Mouse (Mus musculus): Measurements from ENCODE around the gene Klk15.
"Not testable (repeated sequence)": the region's sequence is repeated elsewhere in the genome, so short reads cannot be mapped to it uniquely, and the experiment has no call there.

The Klk15 gene

DNA sequence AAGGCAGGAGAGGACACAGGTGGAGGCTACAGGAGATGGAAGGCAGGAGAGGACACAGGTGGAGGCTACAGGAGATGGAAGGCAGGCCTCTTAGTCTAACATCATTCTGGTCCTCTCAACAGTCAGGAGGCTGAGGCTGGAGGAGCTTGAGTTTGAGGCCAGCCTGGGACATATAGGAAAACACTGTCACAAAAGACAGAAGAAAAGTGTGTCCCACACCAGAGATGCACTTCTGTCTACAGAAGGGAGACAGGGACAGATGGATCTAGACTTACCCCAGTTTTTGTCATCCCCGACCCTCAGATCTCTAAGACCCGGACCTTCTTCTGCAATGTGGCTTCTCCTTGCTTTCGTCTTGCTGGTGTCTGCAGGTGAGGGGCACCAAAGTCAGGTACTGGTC, at the start of gene Klk15:
Klk15 (plus strand) TSS at position 301 of the 400 bp plus-strand sequence.
- no peak for DNase-seq (ENCODE audit: low read depth)

DNA sequence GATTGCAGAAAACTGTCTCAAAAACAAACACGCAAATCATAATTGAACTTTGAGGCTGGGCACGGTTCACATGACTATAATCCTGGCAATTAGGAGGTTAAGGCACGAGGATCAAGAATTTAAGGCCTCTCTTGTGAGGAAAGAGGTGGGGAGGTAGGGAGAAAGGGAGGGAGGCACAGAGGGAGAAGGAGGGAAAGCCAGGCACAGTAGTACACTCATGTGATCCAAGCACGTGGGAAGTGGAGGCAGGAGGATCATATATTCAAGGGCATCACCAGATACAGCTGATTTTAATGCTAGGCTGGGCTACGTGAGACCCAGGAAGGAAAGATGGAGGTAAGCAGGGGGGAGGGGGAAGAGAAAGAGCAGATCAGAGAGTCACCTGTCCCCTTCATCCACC, 42.2 kb upstream of the Klk15 start:
- no peak for DNase-seq (ENCODE audit: low read depth)

DNA sequence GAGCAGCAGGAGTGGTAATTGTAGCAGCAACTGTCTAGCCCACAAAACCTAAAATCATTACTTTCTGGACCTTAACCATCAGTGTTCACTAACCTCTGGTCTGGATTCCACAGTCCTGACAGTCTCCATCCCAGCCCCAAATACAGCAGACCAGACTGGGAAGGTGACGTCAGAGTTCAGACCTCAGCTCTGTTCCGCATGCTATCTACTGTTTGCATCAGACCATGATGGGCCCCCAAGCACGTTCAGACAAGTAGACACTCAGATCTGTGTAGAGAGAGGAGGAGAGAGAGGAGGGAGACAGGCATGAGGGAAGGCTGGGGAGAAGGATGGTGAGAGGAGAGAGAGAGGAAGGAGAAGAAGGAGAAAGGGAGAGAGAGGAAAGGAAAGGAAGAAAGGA, 41.8 kb upstream of the Klk15 start:
- no peak for DNase-seq (ENCODE audit: low read depth)

DNA sequence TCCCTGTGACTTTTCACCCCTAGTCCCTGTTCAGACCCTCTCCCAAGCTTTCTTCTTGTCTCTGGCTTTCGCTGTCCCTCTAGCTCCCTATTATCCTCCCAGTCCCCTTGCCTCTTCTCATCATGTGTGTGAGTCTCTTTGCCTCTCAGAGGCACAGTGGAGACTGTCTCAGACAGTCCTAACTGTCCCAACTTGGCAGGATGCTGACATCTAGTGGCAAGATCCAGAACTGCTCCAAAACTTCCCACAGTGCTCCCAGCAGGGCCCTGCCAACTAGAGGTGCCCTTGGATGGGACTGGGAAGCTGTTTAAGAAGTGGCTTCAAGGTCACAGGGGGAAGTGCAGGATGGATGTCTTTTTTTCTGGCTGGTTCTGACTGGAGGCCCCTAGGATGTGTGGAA, 38.7 kb upstream of the Klk15 start:
- DNase-seq (ENCODE audit: low read depth): peak; percentile 56

DNA sequence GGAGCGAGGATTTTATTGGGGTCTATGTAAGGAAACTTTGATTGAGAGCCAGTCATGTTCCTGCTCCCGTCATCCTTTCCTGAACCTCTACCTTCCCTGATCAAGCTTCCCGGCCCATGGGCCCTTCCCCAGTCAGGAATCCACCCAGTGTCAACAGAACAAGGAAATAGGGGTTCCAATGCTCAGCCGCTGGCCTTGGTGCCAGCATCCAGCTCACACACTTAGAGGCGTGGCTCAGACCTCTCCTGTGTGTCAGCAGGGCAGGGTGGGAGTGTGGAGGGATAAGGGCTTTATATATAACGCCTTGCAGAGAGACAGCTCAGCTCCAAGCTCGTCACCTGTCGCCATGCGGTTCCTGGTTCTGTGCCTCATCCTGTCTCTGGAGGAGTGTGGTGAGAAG, 18.7 kb upstream of the Klk15 start:
- no peak for DNase-seq (ENCODE audit: low read depth)

DNA sequence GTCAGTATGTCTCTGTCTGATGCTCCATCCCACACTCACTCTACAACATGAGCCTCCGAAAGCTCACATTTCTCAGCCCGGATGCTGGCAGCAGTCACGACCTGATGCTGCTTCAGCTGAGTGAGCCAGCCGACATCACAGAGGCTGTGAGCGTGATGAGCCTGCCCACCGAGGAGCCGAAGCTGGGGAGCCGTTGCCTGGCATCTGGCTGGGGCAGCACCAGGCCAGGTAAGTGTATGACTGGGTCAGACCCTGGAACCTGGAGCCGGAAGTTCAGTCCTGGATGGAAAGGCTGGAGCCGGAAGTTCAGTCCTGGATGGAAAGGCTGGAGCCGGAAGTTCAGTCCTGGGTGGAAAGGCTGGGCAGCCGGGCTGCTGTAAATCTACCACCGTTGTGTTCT, 15.1 kb upstream of the Klk15 start:
- no peak for DNase-seq (ENCODE audit: low read depth)

DNA sequence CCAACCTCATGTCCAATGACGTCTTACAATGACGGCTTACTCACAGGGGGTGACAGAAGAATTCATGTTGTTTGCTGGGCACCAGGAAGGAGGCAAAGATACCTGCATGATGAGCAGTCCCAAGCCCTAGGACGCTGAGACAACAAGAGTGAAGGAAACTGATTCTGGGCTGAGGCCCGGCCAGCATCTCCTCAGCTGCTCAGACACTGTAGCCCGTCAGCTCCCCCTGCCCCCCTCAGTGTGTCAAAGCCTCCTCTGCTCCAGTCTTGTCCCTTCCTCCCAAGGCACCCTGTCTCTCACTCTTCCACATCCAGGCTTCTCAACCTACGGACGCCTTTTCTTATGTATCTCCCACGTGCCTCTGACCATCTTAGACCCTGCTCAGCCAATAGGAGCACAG, 14.7 kb upstream of the Klk15 start:
- DNase-seq (ENCODE audit: low read depth): no peak

DNA sequence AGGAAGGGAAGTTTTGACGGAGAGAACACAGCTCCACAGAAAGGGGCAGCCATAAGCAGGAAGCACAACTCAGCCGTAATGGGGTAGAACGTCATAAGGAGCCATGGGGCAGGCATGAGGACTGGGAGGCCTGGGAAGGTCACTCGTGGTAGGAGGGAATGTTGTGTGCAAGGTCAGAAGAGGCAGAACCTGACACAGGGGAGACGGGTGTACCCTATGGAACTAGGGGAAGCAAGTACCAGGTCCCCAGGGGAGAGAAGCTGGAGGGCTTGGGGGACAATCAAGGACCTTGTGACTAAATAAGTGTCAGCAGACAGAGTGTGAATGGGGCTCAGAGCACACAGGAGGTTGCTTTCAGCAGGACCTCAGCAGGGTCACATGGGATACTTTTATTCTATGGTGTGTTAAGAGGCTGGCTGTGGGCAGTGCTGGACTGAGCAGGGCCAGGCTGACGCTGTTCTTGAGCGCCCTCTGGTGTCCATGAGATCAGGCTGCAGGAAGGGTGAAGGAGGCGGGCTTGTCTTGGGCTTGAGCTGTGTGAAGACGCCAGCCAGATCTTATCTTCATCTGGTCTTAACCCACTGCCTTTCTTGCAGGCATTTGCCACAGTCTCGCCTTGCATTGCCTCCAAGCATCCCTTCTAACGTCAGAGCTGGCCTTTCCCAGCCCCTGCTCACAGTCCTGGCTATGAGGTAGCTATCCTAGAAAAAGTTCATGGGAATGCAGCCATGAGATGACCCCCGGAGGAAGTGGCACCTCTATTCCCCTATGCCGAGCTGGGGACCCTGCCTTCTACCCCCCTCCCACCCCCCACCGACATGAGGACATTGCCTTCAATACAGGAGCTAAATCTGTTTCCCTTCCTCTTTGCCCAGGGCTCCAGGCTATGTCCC, 13.7 kb upstream of the Klk15 start:
- DNase-seq (ENCODE audit: low read depth): peak; percentile 46

DNA sequence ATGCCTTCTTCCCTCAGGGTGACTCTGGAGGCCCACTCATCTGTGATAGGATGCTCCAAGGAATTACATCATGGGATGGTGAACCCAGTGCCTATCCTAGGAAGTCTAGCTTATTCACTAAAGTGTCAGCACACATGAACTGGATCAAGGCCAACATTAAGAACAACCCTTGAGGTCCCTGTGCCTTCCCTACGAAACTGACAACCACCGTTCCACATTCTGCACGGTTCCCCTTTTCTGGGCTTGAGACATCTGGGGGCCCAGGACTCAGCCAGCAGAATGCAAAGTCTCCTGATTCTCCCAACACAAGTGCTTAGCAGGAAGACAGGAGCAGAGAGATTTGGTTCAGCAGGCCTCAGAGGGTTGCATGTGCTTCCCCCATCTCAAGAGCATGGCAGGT, 13.0 kb upstream of the Klk15 start:
- no peak for DNase-seq (ENCODE audit: low read depth)

DNA sequence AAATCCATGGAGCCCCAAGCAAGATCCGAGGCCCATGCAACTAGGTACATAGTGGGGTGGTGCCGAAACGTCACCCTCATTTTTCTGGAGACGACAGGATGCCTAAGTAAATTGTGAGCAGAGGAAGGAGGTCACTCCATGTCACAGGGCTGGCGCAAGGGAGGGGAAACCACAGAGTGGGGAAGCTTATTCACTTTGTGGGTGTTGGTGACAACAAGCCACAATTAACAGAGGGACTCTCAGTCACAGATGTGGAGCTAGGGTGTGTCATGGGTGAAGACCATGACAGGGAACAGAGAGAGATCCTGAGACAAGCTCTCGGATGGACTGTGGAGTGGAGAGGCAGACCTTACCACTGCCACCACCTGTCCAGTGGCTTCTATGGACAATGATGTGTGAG, 12.5 kb upstream of the Klk15 start:
- DNase-seq (ENCODE audit: low read depth): no peak

DNA sequence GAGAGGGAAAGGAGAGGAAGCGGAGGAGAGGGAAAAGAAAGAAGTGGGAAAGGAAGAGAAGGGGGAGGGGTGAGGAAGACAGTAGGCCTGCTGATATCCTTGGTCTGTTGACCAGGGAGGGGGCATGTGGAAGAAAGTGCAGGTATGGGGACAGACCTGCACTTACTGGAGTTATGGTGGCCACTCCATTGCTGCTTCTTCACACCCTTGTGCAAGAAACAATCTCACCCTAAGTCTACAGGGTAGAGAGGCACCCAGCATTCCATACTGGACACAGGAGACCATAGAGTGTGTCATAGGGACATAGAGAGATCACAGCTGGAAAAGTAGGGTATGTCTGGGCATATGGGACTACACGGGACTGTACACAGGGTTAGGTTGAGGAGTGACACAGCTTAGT, 11.6 kb upstream of the Klk15 start:
- DNase-seq (ENCODE audit: low read depth): no peak

DNA sequence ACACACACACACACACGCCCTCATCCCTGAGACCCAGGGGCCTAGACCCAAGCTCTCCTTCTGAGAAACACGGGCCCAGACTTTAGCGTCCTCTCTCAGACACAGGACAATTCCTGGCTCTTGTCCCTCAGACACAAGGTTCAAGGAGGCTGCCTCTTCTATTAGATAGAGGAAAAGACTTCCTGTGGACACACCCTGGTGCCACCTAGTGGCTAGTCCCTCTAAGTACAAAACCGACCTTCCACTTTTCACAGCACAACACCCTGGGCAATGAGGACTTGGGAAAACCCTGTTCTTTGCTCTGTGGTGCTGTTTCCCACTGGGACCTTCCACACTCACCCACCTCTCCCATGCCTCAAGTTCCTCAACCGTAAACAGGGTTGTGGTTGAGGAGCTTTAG, 7.6 kb upstream of the Klk15 start:
- DNase-seq (ENCODE audit: low read depth): no peak

DNA sequence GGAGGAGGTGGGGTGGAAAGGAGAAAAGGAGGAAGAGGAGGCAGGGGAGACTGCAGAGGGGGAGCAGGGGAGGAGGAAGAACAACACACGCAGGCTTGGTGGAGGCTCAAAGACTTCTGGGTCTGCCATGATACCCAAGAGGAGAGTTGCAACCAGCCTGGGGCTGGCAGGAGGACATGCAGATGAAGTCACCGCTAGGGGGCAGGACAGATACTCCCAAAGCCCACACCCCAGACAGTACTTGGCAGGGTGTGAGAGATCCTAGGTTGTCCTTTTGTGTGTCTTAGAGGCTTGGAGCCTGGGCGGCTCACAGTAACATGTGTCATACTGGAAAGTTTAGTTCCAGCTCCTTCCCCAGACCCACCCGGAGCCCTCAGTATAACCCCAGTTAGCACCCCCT, 5.0 kb upstream of the Klk15 start:
- DNase-seq (ENCODE audit: low read depth): no peak

DNA sequence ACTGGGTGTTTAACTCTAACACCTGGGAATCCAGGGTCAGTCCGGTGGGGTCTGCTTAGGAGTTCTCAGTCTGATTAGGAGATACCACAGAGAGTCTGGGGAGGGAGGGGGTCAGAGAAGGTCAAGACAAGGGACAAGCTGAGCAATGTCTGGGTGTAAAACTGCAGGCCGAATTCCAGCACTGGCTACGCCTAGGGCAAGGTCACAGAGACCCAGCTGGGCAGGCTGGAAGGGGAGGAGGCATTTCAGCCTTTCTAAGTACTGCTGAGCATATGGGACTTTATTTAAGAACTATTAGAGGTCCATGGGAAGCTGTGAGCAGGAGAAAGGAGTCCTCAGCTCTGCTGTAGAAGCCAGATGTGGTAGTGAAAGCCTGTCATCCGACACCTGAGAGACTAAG, 1.2 kb upstream of the Klk15 start:
- no peak for DNase-seq (ENCODE audit: low read depth)

DNA sequence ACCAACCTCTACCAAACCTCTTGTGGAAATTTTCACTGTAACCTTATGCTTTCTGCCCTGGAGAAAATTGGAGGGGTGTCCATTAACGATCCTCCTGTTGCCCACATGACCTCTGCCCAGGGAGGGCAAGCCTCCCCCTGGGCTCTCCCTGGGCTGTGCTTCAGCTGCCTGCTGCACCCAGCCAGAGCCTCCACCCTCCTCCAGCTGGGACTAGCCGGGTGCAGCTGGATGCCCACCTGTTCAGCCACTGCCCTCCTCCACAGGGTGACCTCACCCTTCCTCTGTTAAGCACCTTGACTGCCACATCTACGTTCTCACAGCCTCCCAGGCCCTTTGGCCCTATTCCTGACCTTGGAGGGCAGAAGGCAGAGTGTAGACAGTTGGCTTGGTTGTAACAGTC, 1.2 kb downstream of the Klk15 start:
- no peak for DNase-seq (ENCODE audit: low read depth)

DNA sequence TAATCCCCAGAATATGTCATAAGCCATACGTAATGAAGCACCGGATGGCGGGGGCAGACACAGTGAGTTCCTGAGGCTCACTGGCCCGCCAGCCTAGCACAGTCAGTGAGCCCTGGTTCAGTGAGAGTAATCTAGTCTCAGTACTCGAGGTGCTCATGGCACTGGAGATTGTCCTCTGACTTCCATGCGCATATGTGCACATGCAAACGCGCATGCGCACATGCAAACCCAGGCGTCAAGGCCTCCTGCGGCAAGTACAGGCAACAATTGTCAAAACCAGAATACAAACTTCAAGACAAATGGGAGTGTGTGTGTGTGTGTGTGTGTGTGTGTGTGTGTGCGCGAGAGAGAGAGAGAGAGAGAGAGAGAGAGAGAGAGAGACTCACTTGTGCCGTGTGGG, 3.0 kb downstream of the Klk15 start:
- no peak for DNase-seq (ENCODE audit: low read depth)

DNA sequence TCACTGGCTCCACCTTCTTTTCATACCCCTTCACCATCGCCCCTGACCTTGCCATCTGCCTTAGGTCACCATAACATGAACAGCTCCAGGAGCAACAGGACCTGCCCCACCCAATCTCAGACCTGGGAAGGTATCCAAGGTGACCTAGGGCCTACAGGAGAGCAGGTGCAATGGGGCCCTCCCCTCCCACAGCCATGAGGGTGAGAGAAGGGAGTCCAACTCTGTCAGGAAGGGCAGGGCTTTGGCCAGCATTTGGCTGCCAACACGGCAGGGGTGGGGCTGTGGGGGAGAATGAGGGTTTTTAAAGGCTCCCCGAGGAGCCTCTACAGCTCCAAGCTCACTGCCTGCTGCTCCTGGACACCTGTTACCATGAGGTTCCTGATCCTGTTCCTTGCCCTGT, 8.8 kb downstream of the Klk15 start:
- DNase-seq (ENCODE audit: low read depth): not testable (repeated sequence)

DNA sequence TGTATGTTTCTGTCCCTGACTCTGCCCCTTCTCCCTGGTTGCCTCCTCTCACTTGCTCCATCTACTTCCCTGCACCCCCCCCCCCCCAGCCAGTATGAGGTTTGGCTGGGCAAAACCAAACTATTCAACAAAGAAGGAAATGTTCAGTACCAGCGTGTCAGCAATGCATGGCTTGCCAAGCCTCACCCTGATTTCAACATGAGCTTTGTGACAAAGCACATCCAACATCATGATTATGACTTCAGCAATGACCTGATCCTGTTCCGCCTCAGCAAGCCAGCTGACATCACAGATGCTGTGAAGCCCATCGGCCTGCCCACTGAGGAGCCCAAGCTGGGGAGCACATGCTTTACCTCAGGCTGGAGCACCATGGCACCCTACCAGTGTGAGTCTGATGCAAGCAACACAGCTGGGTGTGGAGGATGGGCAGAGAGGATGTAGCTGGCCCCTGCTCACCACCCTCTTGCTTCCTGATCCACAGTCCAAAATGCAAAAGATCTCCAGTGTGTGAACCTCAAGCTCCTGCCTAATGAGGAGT, 11.3 kb downstream of the Klk15 start:
- DNase-seq (ENCODE audit: low read depth): no peak

DNA sequence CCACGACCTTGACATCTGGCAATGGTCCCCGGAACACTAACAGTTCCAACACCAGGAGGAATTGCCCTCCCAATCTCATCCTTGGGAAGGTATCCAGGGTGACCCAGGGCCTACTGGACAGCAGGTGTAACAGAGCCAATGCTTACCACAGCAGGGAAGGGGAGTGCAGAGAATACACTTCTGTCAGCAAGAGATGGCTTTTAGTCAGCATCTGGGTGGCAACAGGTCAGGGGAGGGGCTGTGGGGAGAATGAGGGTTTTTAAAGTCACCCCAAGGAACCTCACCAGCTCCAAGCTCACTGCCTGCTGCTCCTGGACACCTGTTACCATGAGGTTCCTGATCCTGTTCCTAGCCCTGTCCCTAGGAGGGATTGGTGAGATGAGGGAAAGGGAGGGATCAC, 16.8 kb downstream of the Klk15 start, which contains the start of gene Klk1b8:
Klk1b8 (plus strand) TSS at position 301 of the 400 bp plus-strand sequence.
- DNase-seq (ENCODE audit: low read depth): no peak

DNA sequence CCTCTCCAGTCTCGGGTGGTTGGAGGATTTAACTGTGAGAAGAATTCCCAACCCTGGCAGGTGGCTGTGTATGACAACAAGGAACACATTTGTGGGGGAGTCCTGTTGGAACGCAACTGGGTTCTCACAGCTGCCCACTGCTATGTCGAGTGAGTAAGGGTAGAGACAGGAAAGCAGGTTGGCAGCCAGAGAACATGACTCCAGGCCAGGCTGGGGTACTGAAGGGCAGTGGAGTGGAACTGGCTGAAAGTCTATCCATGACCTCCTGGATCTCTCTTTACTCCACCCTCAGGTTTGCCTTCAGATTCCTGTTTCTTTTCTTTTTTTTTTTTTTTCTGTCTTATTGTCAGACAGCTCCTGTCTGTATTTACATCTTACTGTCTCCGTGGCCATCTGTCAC, 19.2 kb downstream of the Klk15 start:
- no peak for DNase-seq (ENCODE audit: low read depth)

DNA sequence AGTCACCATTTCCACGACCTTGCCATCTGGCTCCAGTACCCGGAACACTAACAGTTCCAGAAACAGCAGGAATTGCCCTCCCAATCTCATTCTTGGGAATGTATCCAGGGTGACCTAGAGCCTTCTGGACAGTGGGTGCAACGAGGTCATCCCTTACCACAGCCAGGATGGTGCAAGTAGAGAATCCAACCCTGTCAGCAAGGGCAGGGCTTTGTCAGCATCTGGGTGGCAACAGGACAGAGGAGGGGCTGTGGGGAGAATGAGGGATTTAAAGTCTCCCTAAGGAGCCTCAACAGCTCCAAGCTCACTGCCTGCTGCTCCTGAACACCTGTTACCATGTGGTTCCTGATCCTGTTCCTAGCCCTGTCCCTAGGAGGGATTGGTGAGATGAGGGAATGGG, 32.9 kb downstream of the Klk15 start, which contains the start of gene Klk1b1:
Klk1b1 (plus strand) TSS at position 301 of the 400 bp plus-strand sequence.
- no peak for DNase-seq (ENCODE audit: low read depth)

DNA sequence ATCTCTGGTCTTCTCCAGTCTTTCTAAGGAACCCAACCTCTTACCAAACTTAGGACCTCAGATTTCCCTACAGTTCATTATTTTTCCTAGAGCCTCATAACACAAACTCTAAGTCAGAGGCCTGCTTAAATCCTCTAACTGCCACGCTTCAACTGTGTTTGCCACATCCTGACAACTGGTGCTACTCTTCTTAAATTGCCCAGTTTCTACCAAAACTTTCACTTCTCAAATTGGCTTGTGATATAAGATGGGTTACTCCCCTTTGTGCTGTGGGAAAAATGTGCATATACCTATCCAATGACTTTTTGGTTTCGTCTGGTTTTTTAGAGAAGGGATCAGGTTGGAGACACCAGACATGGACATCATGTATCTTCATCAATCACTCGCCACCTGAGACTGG, 33.5 kb downstream of the Klk15 start:
- DNase-seq (ENCODE audit: low read depth): no peak

DNA sequence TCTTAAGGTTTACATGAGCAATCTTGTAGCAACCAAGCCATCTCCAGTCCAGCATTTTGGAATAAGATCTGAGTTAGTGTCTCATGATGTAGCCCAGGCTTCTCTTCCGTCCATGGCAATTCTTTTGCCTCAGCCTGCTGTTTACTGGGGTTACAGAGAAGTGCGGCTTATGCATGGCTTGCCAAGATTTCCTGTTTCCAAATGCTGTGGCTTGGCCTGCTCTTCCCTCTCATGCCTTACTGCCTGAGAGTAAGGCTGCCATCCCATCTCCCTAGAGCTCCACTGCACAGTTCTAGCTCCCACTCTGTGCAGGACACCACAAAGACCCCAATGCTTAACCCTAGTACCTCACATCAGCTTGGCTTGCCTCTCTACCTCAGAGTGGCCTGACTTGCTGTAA, 34.1 kb downstream of the Klk15 start:
- DNase-seq (ENCODE audit: low read depth): no peak

DNA sequence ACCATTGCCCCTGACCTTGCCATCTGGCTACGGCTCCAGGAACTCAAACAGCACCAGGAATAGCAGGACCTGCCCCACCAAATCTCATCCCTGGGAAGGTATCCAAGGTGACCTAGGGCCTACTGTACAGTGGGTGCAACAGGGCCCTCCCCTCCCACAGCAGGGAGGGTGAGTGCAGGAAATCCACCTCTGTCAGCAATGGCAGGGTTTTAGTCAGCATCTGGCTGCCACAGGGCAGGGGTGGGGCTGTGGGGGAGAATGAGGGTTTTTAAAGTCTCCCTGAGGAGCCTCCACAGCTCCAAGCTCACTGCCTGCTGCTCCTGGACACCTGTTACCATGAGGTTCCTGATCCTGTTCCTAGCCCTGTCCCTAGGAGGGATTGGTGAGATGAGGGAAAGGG, 42.2 kb downstream of the Klk15 start, which contains the start of gene Klk1b9:
Klk1b9 (plus strand) TSS at position 301 of the 400 bp plus-strand sequence.
- not testable (repeated sequence) for DNase-seq (ENCODE audit: low read depth)

Data from fibroblast of lung, adult 2 months (primary cell).